Mouse (Mus musculus): Measurements from ENCODE around the gene Dmpk. TPM values are rescaled to one million over a fixed set of nuclear protein-coding genes. Genes with fewer than 3 reads are reported as not detected.

Dmpk gene
- polyA plus RNA-seq, 2 experiments = 8.3 to 17.9 TPM

DNA sequence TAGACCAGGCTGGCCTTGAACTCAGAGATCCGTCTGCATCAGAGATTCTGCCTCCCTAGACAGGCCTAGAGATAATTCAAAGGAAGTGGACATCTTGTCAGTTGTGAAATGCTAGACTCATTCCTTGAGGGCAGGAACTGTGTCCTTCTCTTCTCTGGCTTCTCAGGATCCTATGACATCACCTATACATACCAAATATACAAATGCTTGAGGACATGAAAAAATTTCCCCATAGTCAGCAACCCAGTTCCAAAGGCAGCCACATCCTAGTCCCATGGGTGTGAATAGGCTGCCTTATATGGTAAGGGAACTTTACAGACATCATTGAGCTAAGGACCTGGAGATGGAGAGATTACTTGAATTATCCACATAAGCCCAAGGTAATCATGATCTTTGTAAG lies 25.9 kb downstream of the Dmpk start:
- H3K9ac ChIP-seq (replicated peaks) = no peak overlapping the region
- no peak for DNase-seq (ENCODE audit: low read depth in 3 of 3, low spot score in 3 of 3)
- no peaks in the 10 kb centered on the region for H3K27me3 ChIP-seq (ENCODE audit: control insufficient read depth, insufficient read depth, low read length)
- no peak overlapping the region for H3K4me2 ChIP-seq (ENCODE audit: low read depth)
- H3K4me1 ChIP-seq (replicated peaks; ENCODE audit: control insufficient read depth in 2 of 2, insufficient read depth in 2 of 2, low read length in 1 of 2) = no peaks in the 10 kb centered on the region
- H3K4me3 ChIP-seq (ENCODE audit: insufficient read depth in 1 of 2, low read depth in 2 of 2, low read length in 2 of 2) = no peak overlapping the region
- no peaks in the 10 kb centered on the region for H3K9me3 ChIP-seq (ENCODE audit: control insufficient read depth, low read length)
- no peaks in the 10 kb centered on the region for H3K36me3 ChIP-seq (replicated peaks; ENCODE audit: control insufficient read depth, insufficient read depth, low read depth)
- no peak for TF ChIP-seq CTCF (IDR thresholded peaks at IDR 0.05; ENCODE audit: low read depth)
- no peak for TF ChIP-seq EP300 (IDR thresholded peaks at IDR 0.05; ENCODE audit: low read depth)
- WGBS (ENCODE audit: insufficient replicate concordance) = 66% methylated on average over 1 of the region's 1 CpGs
- no peak for ATAC-seq (ENCODE audit: insufficient read depth)
- no peak overlapping the region for H3K27ac ChIP-seq

DNA sequence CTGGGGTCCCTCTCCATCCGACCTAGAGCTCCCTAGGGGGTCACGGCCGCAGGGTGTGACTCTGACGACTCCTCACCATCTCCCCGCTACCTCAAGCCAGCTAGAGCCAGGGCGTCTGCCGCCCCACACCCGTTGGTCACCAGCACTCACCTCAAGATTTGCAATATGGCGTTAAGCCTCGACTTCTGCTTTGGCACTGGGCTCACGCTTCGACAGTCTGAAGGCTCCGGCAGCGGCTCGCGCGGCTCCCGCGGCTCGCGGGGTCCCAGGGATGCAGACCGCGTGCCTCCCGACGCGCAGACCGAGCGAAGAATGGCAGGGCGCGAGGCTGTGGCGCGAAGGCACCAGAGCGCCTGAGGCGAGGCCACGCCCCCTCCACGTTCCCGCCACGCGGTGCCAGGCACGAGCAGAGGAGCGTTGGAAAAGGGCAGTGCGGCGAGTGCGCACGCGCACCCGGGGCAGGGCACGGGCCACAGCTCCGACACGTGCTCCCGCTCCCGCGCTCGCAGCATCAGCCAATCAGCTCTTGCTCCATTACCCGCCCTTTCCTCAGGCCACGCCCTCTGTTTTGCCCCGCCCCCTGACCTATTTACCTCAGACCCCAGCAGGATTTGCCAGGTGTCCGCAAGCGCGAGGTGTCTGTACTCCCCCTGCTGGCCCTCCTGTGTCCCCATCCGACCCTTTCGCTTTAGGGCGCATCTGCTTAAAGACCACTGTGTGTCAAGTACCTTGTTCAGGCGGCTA lies 34.6 kb downstream of the Dmpk start, which contains the start of gene Gm4969:
Gm4969 (minus strand) TSS at position 341 of the 744 bp plus-strand sequence.
- H3K9me3 ChIP-seq (ENCODE audit: control insufficient read depth, low read length) = peaks cover 4% of the 10 kb centered on the region
- H3K4me2 ChIP-seq (ENCODE audit: low read depth) = peak within 1 kb of the TSS; percentile 94
- H3K4me1 ChIP-seq (replicated peaks; ENCODE audit: control insufficient read depth in 2 of 2, insufficient read depth in 2 of 2, low read length in 1 of 2) = peaks cover 11 to 18% of the 10 kb centered on the region in 2 experiments
- H3K9ac ChIP-seq (replicated peaks) = no peak within 1 kb of the TSS
- peak in 1 of 3 experiments; percentile 22 for DNase-seq (ENCODE audit: low read depth in 3 of 3, low spot score in 3 of 3)
- H3K27ac ChIP-seq = no peak within 1 kb of the TSS
- 27% methylated on average over 61 of the region's 64 CpGs for WGBS (ENCODE audit: insufficient replicate concordance)
- no peaks in the 10 kb centered on the region for H3K36me3 ChIP-seq (replicated peaks; ENCODE audit: control insufficient read depth, insufficient read depth, low read depth)
- ATAC-seq (ENCODE audit: insufficient read depth) = peak; percentile 17; the same call in 1 of the 2 replicates
- peaks cover 7% of the 10 kb centered on the region for H3K27me3 ChIP-seq (ENCODE audit: control insufficient read depth, insufficient read depth, low read length)
- TF ChIP-seq EP300 (IDR thresholded peaks at IDR 0.05; ENCODE audit: low read depth) (no peak), CTCF (IDR thresholded peaks at IDR 0.05; ENCODE audit: low read depth) (peak; percentile 46)
- 0 out of 4 replicates have a peak within 1 kb of the TSS, but pooled peaks of 1 of the 2 experiments have one; percentile 88 for H3K4me3 ChIP-seq (ENCODE audit: insufficient read depth in 1 of 2, low read depth in 2 of 2, low read length in 2 of 2)

GRCm38 (mm10) chr7:19119083-19119482 lies 35.4 kb downstream of the Dmpk start:
- H3K9ac ChIP-seq (replicated peaks) = no peak overlapping the region
- H3K9me3 ChIP-seq (ENCODE audit: control insufficient read depth, low read length) = peaks cover 4% of the 10 kb centered on the region
- H3K4me2 ChIP-seq (ENCODE audit: low read depth) = peak overlapping the region; percentile 94
- peaks cover 11 to 18% of the 10 kb centered on the region in 2 experiments for H3K4me1 ChIP-seq (replicated peaks; ENCODE audit: control insufficient read depth in 2 of 2, insufficient read depth in 2 of 2, low read length in 1 of 2)
- 86% methylated on average over 8 of the region's 8 CpGs for WGBS (ENCODE audit: insufficient replicate concordance)
- peaks cover 7% of the 10 kb centered on the region for H3K27me3 ChIP-seq (ENCODE audit: control insufficient read depth, insufficient read depth, low read length)
- peak overlapping the region; percentile 88 to 91; a peak in 2 of 4 replicates for H3K4me3 ChIP-seq (ENCODE audit: insufficient read depth in 1 of 2, low read depth in 2 of 2, low read length in 2 of 2)
- H3K36me3 ChIP-seq (replicated peaks; ENCODE audit: control insufficient read depth, insufficient read depth, low read depth) = no peaks in the 10 kb centered on the region
- DNase-seq (ENCODE audit: low read depth in 3 of 3, low spot score in 3 of 3) (no peak), ATAC-seq (ENCODE audit: insufficient read depth) (peak; percentile 3; the same call in 1 of the 2 replicates)
- no peak overlapping the region for H3K27ac ChIP-seq
- no peak for TF ChIP-seq EP300 (IDR thresholded peaks at IDR 0.05; ENCODE audit: low read depth)
- no peak for TF ChIP-seq CTCF (IDR thresholded peaks at IDR 0.05; ENCODE audit: low read depth)

GRCm38 (mm10) chr7:19119631-19120429 lies 36.2 kb downstream of the Dmpk start, which contains the start of gene Fbxo46:
TSS of gene Fbxo46 (plus strand) at chr7:19119859.
- Histone ChIP-seq H3K4me1 (replicated peaks; ENCODE audit: control insufficient read depth in 2 of 2, insufficient read depth in 2 of 2, low read length in 1 of 2) (peaks cover 11 to 18% of the 10 kb centered on the region in 2 experiments), H3K4me3 (ENCODE audit: insufficient read depth in 1 of 2, low read depth in 2 of 2, low read length in 2 of 2) (peak within 1 kb of the TSS; percentile 88 to 91), H3K4me2 (ENCODE audit: low read depth) (peak within 1 kb of the TSS; percentile 94), H3K9ac (replicated peaks) (peak within 1 kb of the TSS; percentile 76), H3K27me3 (ENCODE audit: control insufficient read depth, insufficient read depth, low read length) (peaks cover 7% of the 10 kb centered on the region), H3K27ac (no peak within 1 kb of the TSS; the same call in 1 of the 2 replicates), H3K9me3 (ENCODE audit: control insufficient read depth, low read length) (peaks cover 4% of the 10 kb centered on the region), H3K36me3 (replicated peaks; ENCODE audit: control insufficient read depth, insufficient read depth, low read depth) (no peaks in the 10 kb centered on the region)
- peak; percentile 92 to 95 (median 94) for DNase-seq (ENCODE audit: low read depth in 3 of 3, low spot score in 3 of 3)
- no peak for TF ChIP-seq EP300 (IDR thresholded peaks at IDR 0.05; ENCODE audit: low read depth)
- TF ChIP-seq CTCF (IDR thresholded peaks at IDR 0.05; ENCODE audit: low read depth) = no peak
- ATAC-seq (ENCODE audit: insufficient read depth) = peak; percentile 95
- WGBS (ENCODE audit: insufficient replicate concordance) = 1% methylated on average over 34 of the region's 34 CpGs

Measured in liver, embryonic 14.5 days (tissue).